In the genomic region with DNA sequence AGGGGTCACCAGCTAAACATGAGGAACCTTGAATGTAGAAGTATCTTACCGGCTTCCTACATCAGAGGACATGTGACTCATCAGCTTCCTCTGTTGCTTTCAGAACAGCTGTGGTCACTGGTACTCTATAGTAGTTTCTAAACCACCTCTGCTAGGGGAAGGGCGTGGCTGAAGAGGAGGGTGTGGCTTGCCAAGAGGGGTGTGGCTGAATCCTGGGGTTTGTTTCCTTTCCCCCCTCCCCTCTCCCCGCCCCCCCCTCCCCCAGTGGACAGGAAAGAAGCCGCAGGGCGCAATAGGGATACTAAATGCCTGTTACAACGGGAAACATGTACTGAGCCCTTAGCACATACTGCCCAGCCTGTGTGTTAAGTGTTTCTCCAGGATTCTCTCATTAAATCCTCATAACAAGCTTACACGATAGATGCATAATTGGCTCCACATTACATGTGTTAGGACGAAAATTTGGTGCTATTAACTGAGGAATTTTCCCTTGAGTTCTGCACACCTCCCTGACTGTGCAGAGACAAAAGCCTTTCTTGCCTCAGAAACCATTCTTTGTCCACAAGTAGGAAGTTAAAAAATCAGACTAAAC, we compare ENCODE assay signal across 8 mouse cellular contexts.
DNase-seq lines count a peak whose midpoint lies in the region; ATAC-seq and TF ChIP-seq lines count a peak whose summit lies in the region.

No protein-coding gene starts in this region.

- peak; percentile 60 for ATAC-seq in heart, postnatal 0 days (ENCODE audit: insufficient read depth, low read depth)
- ATAC-seq in midbrain, postnatal 0 days (ENCODE audit: low FRiP score) = peak; percentile 44; the same call in 1 of the 2 replicates

- no peaks in the 10 kb centered on the region for H3K4me1 ChIP-seq in heart, postnatal 0 days (ENCODE audit: control insufficient read depth, insufficient read depth)
- no peaks in the 10 kb centered on the region for H3K4me1 ChIP-seq in midbrain, postnatal 0 days (ENCODE audit: insufficient read depth, low read length)

- peak; percentile 3 to 26 for DNase-seq in CD8-positive naive resting alpha-beta T cell, adult 2 months (ENCODE audit: low read depth in 2 of 2, low spot score in 2 of 2)
- DNase-seq in embryo, embryonic 10 days (ENCODE audit: low spot score) = peak; percentile 61
- peak; percentile 15 for DNase-seq in heart, postnatal 0 days (ENCODE audit: low spot score)
- DNase-seq in liver = peak; percentile 50
- no peak for DNase-seq in midbrain, postnatal 0 days (ENCODE audit: low spot score)
- peak; percentile 19 for DNase-seq in yolk sac, embryonic 10.5 days (ENCODE audit: low spot score)
- DNase-seq in urinary bladder, adult 2 months (ENCODE audit: low spot score) = no peak
- no peak for DNase-seq in right cerebral cortex, adult 2 months (ENCODE audit: low spot score in 2 of 2)

- no peak for TF ChIP-seq EP300 in heart, postnatal 0 days (IDR thresholded peaks at IDR 0.05; ENCODE audit: low read depth)

- 0 out of 2 replicates have a peak overlapping the region, but pooled peaks have one; percentile 5 for H3K4me2 ChIP-seq in heart, postnatal 0 days (ENCODE audit: low read depth, low read length)
- no peak overlapping the region for H3K4me2 ChIP-seq in midbrain, postnatal 0 days (ENCODE audit: low read depth, low read length, poor library complexity, severe bottlenecking)

- no peak overlapping the region for H3K27ac ChIP-seq in heart, postnatal 0 days (ENCODE audit: low read depth)
- H3K27ac ChIP-seq in midbrain, postnatal 0 days (ENCODE audit: low read depth, low read length) = no peak overlapping the region

- no peaks in the 10 kb centered on the region for H3K9me3 ChIP-seq in heart, postnatal 0 days (replicated peaks; ENCODE audit: control insufficient read depth, low read length)
- no peaks in the 10 kb centered on the region for H3K9me3 ChIP-seq in midbrain, postnatal 0 days (ENCODE audit: low read length)

- no peak overlapping the region for H3K4me3 ChIP-seq in heart, postnatal 0 days (ENCODE audit: low read depth, low read length)
- no peak overlapping the region for H3K4me3 ChIP-seq in midbrain, postnatal 0 days (ENCODE audit: low read depth, low read length)

- no peaks in the 10 kb centered on the region for H3K36me3 ChIP-seq in heart, postnatal 0 days (replicated peaks; ENCODE audit: control insufficient read depth, insufficient read depth, low read length)
- no peaks in the 10 kb centered on the region for H3K36me3 ChIP-seq in midbrain, postnatal 0 days (ENCODE audit: insufficient read depth, low read length)

- 6% methylated on average over 7 of the region's 8 CpGs for WGBS in heart, postnatal 0 days
- WGBS in midbrain, postnatal 0 days = 12% methylated on average over 7 of the region's 8 CpGs

- no peaks in the 10 kb centered on the region for H3K27me3 ChIP-seq in heart, postnatal 0 days (ENCODE audit: control insufficient read depth, insufficient read depth, low read length)
- no peaks in the 10 kb centered on the region for H3K27me3 ChIP-seq in midbrain, postnatal 0 days (ENCODE audit: insufficient read depth, low read length)

- H3K9ac ChIP-seq in heart, postnatal 0 days (replicated peaks; ENCODE audit: low read depth, low read length) = no peak overlapping the region
- no peak overlapping the region; the same call in 1 of the 2 replicates for H3K9ac ChIP-seq in midbrain, postnatal 0 days (replicated peaks; ENCODE audit: low read length, poor library complexity, severe bottlenecking)

- TF ChIP-seq CTCF in heart, postnatal 0 days (IDR thresholded peaks at IDR 0.05; ENCODE audit: low read depth) = no peak
- no peak for TF ChIP-seq CTCF in midbrain, postnatal 0 days (IDR thresholded peaks at IDR 0.05)

Comparison
In these comparisons a context has a peak if more than half of its experiments do, and no peak if none do; other contexts are left out.
1. DNase-seq: peak in CD8-positive naive resting alpha-beta T cell, adult 2 months (2 of 2), embryo, embryonic 10 days (single experiment), heart, postnatal 0 days (single experiment), liver (single experiment) and yolk sac, embryonic 10.5 days (single experiment); none in midbrain, postnatal 0 days (single experiment), urinary bladder, adult 2 months (single experiment) and right cerebral cortex, adult 2 months (0 of 2).